Mouse (Mus musculus) neural tube, embryonic 13.5 days (tissue): ENCODE data around the gene Ano5. TPM values are rescaled to one million over a fixed set of nuclear protein-coding genes. Genes with fewer than 3 reads are reported as not detected.

Source experiments
- ATAC-seq: fragments of 200-750 bp; cut with Nextera tagmentation; 2 replicates; pipeline ENCODE4 v1.8.0; 2017; ENCODE audit warnings: low read depth, mild to moderate bottlenecking, moderate TSS enrichment, moderate library complexity
- H3K27ac ChIP-seq: fragments of 300-500 bp; sonication (generic); replicated peaks from 2 replicates; pipeline ENCODE4 v1.5.1; 2015; ENCODE audit warnings: moderate library complexity, mild to moderate bottlenecking, inconsistent platforms
- H3K27me3 ChIP-seq: fragments of 300-500 bp; sonication (generic); 2 replicates; pipeline ENCODE4 v1.6.1; 2015; ENCODE audit warnings: mild to moderate bottlenecking, inconsistent platforms
- H3K36me3 ChIP-seq: fragments of 300-500 bp; sonication (generic); 2 replicates; pipeline ENCODE4 v1.6.1; 2015; ENCODE audit warnings: mild to moderate bottlenecking, inconsistent platforms
- H3K4me1 ChIP-seq: fragments of 300-500 bp; sonication (generic); replicated peaks from 2 replicates; pipeline ENCODE4 v1.6.1; 2015; ENCODE audit warnings: inconsistent platforms
- H3K4me2 ChIP-seq: fragments of 300-500 bp; sonication (generic); 2 replicates; pipeline ENCODE4 v1.6.1; 2015; ENCODE audit warnings: inconsistent platforms, mild to moderate bottlenecking, moderate library complexity
- H3K4me3 ChIP-seq: fragments of 300-500 bp; sonication (generic); 2 replicates; pipeline ENCODE4 v1.5.1; 2015; ENCODE audit warnings: mild to moderate bottlenecking, inconsistent platforms
- H3K9ac ChIP-seq: fragments of 300-500 bp; sonication (generic); 2 replicates; pipeline ENCODE4 v1.6.1; 2015; ENCODE audit warnings: moderate library complexity, mild to moderate bottlenecking, inconsistent platforms
- H3K9me3 ChIP-seq: fragments of 300-500 bp; sonication (generic); 2 replicates; pipeline ENCODE4 v1.6.1; 2016; ENCODE audit warnings: inconsistent platforms
- WGBS: fragments of 180-500 bp; shearing (Covaris S2); methylation state at CpG from one replicate; pipeline ENCODE4 v1.1.7; 2015; 5-methylcytosine and 5-hydroxymethylcytosine counted together
- polyA plus RNA-seq: library from polyadenylated mRNA; unstranded; fragments of >200 nt; fragmentation: Nextera tagmentation; extraction: Ambion mirVana; gene quantifications from 2 replicates; pipeline ENCODE4 v1.2.1, GENCODE M21; 2015

The Ano5 gene
- polyA plus RNA-seq, 1 experiment from 2014 or later: 0.64 TPM

DNA sequence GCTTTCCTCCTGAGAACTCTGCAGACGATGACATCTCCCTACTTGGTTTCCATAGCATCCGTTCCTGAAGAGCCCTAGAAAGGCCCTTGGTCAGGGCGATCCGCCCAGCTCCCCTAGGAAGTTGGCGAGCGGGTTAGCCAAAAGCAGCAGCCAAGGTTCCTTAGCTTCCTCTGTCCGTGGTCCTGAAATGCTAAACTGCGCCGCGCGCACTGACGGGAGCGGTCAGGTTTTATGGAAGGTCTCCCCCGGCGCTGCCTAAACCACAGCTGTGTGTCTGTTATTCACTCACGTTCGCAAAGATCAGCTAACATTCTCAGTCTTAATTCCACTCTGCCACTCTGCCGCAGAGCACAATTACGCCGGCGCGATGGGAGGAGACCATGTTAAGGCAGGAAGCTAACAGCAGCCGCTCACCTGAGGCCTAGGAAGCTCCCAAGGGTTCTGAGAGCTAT, 110.9 kb downstream of the Ano5 start, which contains the start of gene Slc17a6:
Gene Slc17a6, plus strand, starts transcription at position 313 of the 452 bp plus-strand sequence.
- H3K9ac ChIP-seq: peak within 1 kb of the TSS; percentile 86
- peaks cover 66% of the 10 kb centered on the region for H3K27me3 ChIP-seq
- H3K9me3 ChIP-seq: no peaks in the 10 kb centered on the region
- peaks cover 9% of the 10 kb centered on the region; the same call in 1 of the 2 replicates for H3K4me1 ChIP-seq
- ATAC-seq: peak; percentile 69
- peak within 1 kb of the TSS; percentile 97 for H3K27ac ChIP-seq
- H3K4me2 ChIP-seq: peak within 1 kb of the TSS; percentile 51
- under 1% methylated on average over 23 of the region's 23 CpGs for WGBS
- H3K36me3 ChIP-seq: no peaks in the 10 kb centered on the region
- H3K4me3 ChIP-seq: peak within 1 kb of the TSS; percentile 51

DNA sequence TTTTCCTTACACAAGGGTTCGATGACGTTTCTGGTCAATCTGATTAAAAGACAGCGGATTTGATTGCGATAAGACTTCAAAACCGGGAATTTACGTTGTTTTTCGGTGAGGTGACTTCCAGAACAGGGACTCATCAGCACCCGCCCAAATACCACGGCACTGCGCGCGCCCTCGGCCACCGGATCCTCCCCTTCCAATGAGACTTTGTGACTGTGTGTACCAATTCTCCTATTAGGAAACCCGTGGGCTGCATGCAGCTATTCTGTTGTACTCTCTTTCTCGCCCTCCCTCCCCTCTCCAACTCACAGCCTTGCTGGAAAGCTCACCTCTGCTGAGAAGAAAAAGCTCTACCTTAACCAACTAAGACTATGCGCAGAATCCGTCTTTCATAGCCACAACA, 111.4 kb downstream of the Ano5 start:
- Histone ChIP-seq H3K27ac (peak overlapping the region; percentile 97), H3K27me3 (peaks cover 71% of the 10 kb centered on the region), H3K9ac (peak overlapping the region; percentile 86), H3K9me3 (no peaks in the 10 kb centered on the region), H3K4me3 (peak overlapping the region; percentile 51), H3K36me3 (no peaks in the 10 kb centered on the region), H3K4me2 (peak overlapping the region; percentile 51), H3K4me1 (peaks cover 9% of the 10 kb centered on the region; the same call in 1 of the 2 replicates)
- WGBS: under 1% methylated on average over 18 of the region's 18 CpGs
- ATAC-seq: peak; percentile 45; the same call in 1 of the 2 replicates

DNA sequence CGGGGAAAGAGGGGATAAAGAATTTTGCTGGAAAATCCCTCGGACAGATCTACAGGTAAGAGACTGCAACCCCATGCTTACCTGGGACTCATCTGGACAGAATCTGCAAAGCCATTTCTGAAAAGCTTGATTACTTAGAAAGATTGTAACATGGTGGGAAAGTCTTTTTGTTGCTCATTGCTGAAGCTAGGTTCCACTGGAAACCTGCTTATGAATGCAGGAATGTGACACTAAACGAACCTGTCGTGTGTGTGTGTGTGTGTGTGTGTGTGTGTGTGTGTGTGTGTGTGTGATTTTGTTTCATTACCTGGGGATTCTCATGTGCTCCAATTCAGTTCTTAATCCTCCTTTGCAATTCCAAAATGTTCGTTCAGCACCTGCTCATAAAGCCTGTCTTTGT, 111.8 kb downstream of the Ano5 start:
- H3K4me2 ChIP-seq: peak overlapping the region; percentile 51
- WGBS: 3% methylated on average over 5 of the region's 5 CpGs

DNA sequence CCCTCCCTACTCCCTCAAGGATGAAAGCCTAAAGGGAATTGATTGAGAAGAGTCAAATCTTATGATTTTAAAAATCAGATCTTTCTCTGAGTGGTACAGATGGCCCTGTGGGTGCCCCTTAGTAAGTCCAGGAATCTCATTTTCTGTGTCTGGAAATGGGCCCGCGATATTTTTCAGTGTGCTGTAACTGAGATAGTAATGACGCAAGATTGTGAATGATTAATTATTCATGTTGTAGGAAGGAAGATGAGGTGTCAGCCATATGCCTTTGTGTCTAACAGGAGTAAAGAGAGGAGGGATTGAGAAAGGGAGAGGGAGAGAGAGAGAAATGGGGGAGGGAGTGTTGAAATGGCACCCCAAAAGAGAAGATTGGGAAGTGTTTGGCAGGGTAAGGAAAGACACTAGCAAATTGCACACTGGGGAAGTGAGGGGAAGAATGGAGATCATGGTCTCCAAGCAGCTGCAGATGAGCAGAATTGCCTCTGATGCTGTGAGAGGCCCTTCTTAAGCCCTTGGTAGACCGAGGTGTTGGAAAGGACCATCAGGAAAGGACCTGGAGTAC, 113.6 kb downstream of the Ano5 start:
- WGBS: 1% methylated on average over 4 of the region's 4 CpGs
- Histone ChIP-seq H3K27me3 (peaks cover 83% of the 10 kb centered on the region), H3K4me2 (peak overlapping the region; percentile 66), H3K4me1 (peaks cover 4% of the 10 kb centered on the region; the same call in 1 of the 2 replicates), H3K4me3 (peak overlapping the region; percentile 51), H3K9me3 (no peaks in the 10 kb centered on the region), H3K27ac (peak overlapping the region; percentile 97), H3K36me3 (no peaks in the 10 kb centered on the region), H3K9ac (peak overlapping the region; percentile 87)
- peak; percentile 24 for ATAC-seq

More for the DNA sequence above, 111.8 kb downstream of the Ano5 start:
- Histone ChIP-seq H3K4me3 (peak overlapping the region; percentile 51), H3K27ac (peak overlapping the region; percentile 97), H3K9ac (peak overlapping the region; percentile 86), H3K4me1 (peaks cover 4% of the 10 kb centered on the region; the same call in 1 of the 2 replicates), H3K9me3 (no peaks in the 10 kb centered on the region), H3K36me3 (no peaks in the 10 kb centered on the region), H3K27me3 (peaks cover 76% of the 10 kb centered on the region)
- ATAC-seq: no peak

DNA sequence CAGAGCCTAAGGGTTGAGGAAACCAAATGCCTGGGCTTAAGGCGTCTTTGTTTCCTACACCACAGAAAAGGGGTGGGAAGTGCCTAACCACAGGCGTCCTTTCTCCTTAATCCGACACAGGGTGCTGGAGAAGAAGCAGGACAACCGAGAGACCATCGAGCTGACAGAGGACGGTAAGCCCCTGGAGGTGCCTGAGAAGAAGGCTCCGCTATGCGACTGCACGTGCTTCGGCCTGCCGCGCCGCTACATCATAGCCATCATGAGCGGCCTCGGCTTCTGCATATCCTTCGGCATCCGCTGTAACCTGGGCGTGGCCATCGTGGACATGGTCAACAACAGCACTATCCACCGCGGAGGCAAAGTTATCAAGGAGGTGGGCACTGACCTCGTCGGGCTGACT, 114.3 kb downstream of the Ano5 start:
- no peaks in the 10 kb centered on the region for H3K9me3 ChIP-seq
- H3K4me1 ChIP-seq: peaks cover 4% of the 10 kb centered on the region; the same call in 1 of the 2 replicates
- no peaks in the 10 kb centered on the region for H3K36me3 ChIP-seq
- peak overlapping the region; percentile 97 for H3K27ac ChIP-seq
- H3K4me3 ChIP-seq: peak overlapping the region; percentile 51
- no peak for ATAC-seq
- peak overlapping the region; percentile 87 for H3K9ac ChIP-seq
- H3K27me3 ChIP-seq: peaks cover 83% of the 10 kb centered on the region
- under 1% methylated on average over 23 of the region's 23 CpGs for WGBS
- peak overlapping the region; percentile 66 for H3K4me2 ChIP-seq

DNA sequence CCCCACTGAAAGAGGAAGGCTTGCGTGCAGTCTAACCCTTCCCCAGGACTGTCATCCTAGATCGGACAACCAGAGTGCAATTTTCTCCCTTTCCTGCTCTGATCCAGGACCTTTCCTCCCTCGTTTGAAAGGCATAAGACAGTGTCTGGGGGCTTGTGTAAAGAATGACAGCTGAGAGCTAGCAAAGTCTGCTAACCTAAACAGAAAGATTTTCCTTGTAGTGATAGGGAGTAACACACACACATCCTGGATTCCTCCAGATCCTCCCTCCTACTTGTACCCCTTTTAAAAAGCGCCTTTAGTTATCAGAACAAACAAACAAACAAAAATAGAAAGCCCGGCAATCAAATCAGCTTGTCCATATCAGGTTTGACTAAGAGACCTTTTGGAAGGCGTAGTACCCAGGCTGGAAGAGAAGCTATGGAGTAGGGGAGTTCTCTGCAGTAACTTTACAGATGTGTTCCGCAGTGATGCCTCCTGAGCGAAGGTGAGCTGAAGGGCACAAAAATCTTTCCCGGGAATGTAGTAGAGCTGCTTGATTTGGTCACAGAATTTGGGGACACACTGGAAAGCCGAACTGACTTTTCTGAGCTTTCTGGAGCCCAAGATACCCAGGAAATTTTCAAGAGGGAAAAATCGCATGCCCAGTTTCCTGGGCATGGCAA, 114.9 kb downstream of the Ano5 start:
- Histone ChIP-seq H3K27me3 (peaks cover 86% of the 10 kb centered on the region), H3K36me3 (no peaks in the 10 kb centered on the region), H3K4me1 (peaks cover 4% of the 10 kb centered on the region; the same call in 1 of the 2 replicates), H3K4me2 (peak overlapping the region; percentile 66), H3K27ac (peak overlapping the region; percentile 97), H3K9me3 (no peaks in the 10 kb centered on the region), H3K4me3 (peak overlapping the region; percentile 51), H3K9ac (peak overlapping the region; percentile 87)
- no peak for ATAC-seq
- 2% methylated on average over 11 of the region's 11 CpGs for WGBS

DNA sequence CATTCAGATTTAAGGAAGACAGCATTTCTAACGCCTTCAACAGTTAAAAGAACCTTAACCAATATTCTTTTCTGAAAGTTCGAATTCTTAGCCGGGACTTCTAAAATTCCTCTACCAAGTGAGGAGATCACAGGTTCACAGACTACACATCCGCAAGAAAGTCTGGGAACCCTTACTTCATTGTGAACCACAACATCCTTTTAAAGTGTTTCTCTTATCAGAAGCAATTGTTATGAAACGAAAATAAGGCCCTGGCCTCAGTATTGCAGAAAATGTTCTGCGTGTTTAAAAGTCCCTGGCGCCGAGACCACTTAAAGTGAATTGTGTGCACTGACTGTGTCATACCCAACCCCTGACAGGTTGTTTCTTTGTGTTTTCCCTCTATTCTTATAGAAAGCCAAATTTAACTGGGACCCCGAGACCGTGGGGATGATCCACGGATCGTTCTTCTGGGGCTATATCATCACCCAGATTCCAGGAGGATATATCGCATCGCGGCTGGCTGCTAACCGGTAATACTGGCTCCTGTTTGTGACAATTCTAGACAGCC, 115.7 kb downstream of the Ano5 start:
- peak overlapping the region; percentile 51 for H3K4me3 ChIP-seq
- no peaks in the 10 kb centered on the region for H3K9me3 ChIP-seq
- WGBS: 1% methylated on average over 16 of the region's 16 CpGs
- H3K4me1 ChIP-seq: peaks cover 4% of the 10 kb centered on the region
- ATAC-seq: no peak; the same call in 1 of the 2 replicates
- H3K4me2 ChIP-seq: peak overlapping the region; percentile 66
- peaks cover 86% of the 10 kb centered on the region for H3K27me3 ChIP-seq
- H3K36me3 ChIP-seq: no peaks in the 10 kb centered on the region
- peak overlapping the region; percentile 87 for H3K9ac ChIP-seq
- peak overlapping the region; percentile 97 for H3K27ac ChIP-seq

DNA sequence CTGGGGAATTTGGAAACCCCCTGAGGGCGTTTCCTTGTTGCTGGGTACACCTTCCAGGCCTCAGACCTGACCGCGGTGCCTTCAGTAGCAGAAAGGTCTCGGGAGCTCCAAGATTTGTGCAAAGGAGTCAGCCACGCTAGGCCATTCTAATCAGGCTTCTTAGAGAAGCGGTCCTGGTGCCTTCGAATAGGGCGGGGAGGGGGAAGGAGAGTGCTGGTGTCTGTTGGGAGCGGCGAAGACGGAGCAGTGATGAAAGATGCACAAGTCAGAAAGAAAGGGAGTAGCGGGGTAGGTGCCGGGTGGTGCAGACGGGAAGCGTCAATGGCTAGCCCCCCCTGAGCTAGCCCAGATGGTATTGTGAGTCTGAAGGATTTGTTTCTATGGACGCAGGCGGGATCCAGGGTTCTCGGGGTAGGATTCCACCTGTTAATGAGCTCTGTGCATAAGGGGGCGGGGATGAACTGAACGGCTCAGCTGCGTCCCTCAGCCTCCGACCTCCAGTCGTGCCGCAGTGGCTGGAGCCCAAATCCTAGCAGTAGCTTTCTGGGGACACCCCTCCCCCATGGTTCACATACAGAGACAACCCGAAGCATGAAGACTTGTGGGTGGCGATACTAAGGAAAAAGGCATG, 116.3 kb downstream of the Ano5 start:
- Histone ChIP-seq H3K9ac (peak overlapping the region; percentile 87), H3K4me3 (peak overlapping the region; percentile 51), H3K27me3 (peaks cover 80% of the 10 kb centered on the region), H3K36me3 (no peaks in the 10 kb centered on the region), H3K27ac (peak overlapping the region; percentile 97), H3K4me2 (peak overlapping the region; percentile 66), H3K4me1 (no peaks in the 10 kb centered on the region; the same call in 1 of the 2 replicates), H3K9me3 (no peaks in the 10 kb centered on the region)
- peak; percentile 66 for ATAC-seq
- 1% methylated on average over 26 of the region's 26 CpGs for WGBS

DNA sequence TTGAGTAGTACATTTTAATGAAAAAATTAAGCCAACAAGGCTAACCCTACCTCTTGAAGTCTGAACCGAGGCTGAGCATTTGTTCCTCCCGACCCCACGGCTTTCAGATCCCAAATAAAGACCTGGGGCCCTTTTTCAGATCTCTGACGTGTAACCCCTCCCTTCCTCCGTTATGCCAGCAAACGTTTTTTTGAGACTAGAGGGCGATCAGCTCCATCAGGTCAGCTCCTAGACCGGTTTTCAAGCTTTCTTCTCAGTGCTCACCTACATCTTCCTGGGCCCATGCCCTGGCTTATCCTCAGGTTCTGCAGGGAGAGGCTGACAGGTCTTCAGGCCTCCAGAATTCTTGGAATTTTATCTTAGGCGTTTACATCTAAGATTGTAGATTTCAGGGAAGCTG, 116.8 kb downstream of the Ano5 start:
- no peaks in the 10 kb centered on the region for H3K36me3 ChIP-seq
- H3K4me2 ChIP-seq: peak overlapping the region; percentile 66
- no peaks in the 10 kb centered on the region for H3K9me3 ChIP-seq
- peak overlapping the region; percentile 51 for H3K4me3 ChIP-seq
- no peaks in the 10 kb centered on the region; the same call in 1 of the 2 replicates for H3K4me1 ChIP-seq
- H3K9ac ChIP-seq: peak overlapping the region; percentile 87
- ATAC-seq: no peak
- under 1% methylated on average over 9 of the region's 9 CpGs for WGBS
- H3K27ac ChIP-seq: peak overlapping the region; percentile 97
- H3K27me3 ChIP-seq: peaks cover 75% of the 10 kb centered on the region

DNA sequence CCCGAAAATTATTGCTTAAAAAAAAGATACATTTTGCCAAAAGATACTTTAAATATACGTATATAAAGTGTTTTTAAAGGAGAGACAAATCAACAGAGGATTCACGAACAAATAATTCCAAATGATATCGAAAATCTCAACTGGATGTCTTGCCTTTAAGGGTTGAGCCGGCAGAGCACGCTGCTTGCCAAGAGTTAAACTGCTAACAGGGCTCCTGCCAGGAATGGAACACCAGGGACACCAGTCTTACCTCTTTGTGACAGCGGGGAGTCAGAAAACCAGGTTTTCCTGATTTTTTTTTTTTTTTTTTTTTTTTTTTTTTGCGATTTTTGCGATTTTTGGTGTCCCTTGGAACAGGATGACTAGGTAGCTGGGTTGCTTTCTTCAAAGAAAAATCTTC, 117.5 kb downstream of the Ano5 start:
- peak overlapping the region; percentile 51 for H3K4me3 ChIP-seq
- peak overlapping the region; percentile 66 for H3K4me2 ChIP-seq
- no peaks in the 10 kb centered on the region for H3K9me3 ChIP-seq
- no peaks in the 10 kb centered on the region for H3K36me3 ChIP-seq
- peak overlapping the region; percentile 97 for H3K27ac ChIP-seq
- WGBS: 3% methylated on average over 9 of the region's 9 CpGs
- peaks cover 2% of the 10 kb centered on the region for H3K4me1 ChIP-seq
- H3K9ac ChIP-seq: peak overlapping the region; percentile 87
- ATAC-seq: no peak
- H3K27me3 ChIP-seq: peaks cover 71% of the 10 kb centered on the region

DNA sequence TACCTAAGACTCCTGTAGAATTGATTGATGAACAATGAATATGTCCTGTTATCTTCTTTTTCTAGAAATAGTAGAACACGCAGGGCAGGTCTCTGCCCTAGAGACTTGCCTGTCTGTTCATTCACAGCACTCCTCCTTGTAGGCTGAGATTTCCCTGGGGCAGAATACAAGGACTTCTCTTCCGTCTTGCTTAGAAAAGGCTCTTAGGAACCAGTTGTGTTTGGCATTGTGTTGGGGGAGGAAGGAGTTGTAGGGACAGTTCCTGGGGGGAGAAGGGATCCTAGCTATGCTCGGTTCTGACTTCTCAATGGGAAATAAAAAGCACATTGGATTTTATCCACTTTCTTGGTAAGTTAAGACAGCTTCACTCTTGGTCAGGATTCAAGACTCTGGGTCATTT, 118.4 kb downstream of the Ano5 start:
- Histone ChIP-seq H3K4me1 (peaks cover 5% of the 10 kb centered on the region), H3K9ac (peak overlapping the region; percentile 72), H3K4me3 (peak overlapping the region; percentile 35), H3K36me3 (no peaks in the 10 kb centered on the region), H3K4me2 (peak overlapping the region; percentile 66), H3K27me3 (peaks cover 62% of the 10 kb centered on the region), H3K27ac (peak overlapping the region; percentile 97), H3K9me3 (no peaks in the 10 kb centered on the region)
- under 1% methylated on average over 3 of the region's 3 CpGs for WGBS
- no peak for ATAC-seq
